Mouse (Mus musculus) Patski (cell line): ENCODE data around the gene Stx8. TPM values are rescaled to one million over a fixed set of nuclear protein-coding genes. Genes with fewer than 3 reads are reported as not detected.
A peak's percentile ranks its signal among the peaks of the same experiment; 100 is the strongest.

Source experiments
- ATAC-seq: fragments of 100-300 bp; one replicate; pipeline ENCODE4 v1.8.0; 2021
- CTCF ChIA-PET: fragments of 350-600 bp; sonication (Branson Sonifier 250); formaldehyde crosslinking; loops from one replicate; lab custom pipeline; 2022; ENCODE audit warnings: inconsistent platforms; lab: Charles Lee
- POLR2A ChIA-PET: fragments of 350-600 bp; sonication (Branson Sonifier 250); formaldehyde crosslinking; loops from one replicate; lab custom pipeline; 2022; ENCODE audit warnings: antibody characterized with exemption, inconsistent platforms; lab: Charles Lee
- DNase-seq: peaks from one replicate; pipeline ENCODE4 v3.0.0-alpha.2; 2011; ENCODE audit warnings: low read depth, low spot score
- H3K27me3 ChIP-seq: fragments of 371-371 bp; one replicate; pipeline ENCODE4 v1.5.1; 2021
- CTCF ChIP-seq: fragments of 100-300 bp; IDR thresholded peaks from one replicate; pipeline ENCODE4 v1.5.1; 2021
- in situ Hi-C: fragments of 300-500 bp; cut with MboI; formaldehyde crosslinking; loops from 3 replicates; pipeline ENCODE4 v1.11.1; 2018; ENCODE audit warnings: low pct_unique_long_range_greater_than_20kb, mixed read lengths
- polyA plus RNA-seq: library from polyadenylated mRNA; unstranded; gene quantifications from one replicate; pipeline ENCODE4 v1.2.3, GENCODE M21; 2021

Gene Stx8
- polyA plus RNA-seq, 1 experiment from 2014 or later, result 64.8 TPM

DNA sequence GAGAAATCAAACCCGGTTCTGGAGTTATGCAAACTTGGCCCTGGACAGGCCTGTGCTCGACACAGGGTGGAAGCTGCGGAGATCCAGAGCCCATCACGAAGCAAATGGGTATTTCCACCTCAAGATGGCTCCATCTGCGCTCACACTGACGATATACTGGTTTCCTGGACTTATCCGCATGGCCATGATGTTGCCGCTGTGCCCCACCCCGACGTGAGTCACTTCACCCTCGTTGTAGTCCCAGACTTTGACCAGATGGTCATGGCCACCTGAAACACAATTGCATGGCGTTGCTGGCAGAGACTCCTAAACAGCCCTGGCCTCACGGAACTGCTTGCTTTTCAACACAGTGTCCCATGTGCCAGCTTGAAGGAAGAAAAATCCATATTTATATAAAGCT, 41.0 kb upstream of the Stx8 start:
- no peak for DNase-seq
- ATAC-seq, result no peak
- no peak for TF ChIP-seq CTCF
- H3K27me3 ChIP-seq, result no peaks in the 10 kb centered on the region
- ChIA-PET CTCF (interaction anchor here (1.0 kb wide), 1 partner anchor 28 kb away, joined by 3 read pairs; no protein-coding TSS in a partner anchor), POLR2A (no interaction called here)
- in situ Hi-C loops, result loop anchor here (5.0 to 25.0 kb wide), 2 partner anchors 103 to 263 kb away; no protein-coding TSS in a partner anchor

DNA sequence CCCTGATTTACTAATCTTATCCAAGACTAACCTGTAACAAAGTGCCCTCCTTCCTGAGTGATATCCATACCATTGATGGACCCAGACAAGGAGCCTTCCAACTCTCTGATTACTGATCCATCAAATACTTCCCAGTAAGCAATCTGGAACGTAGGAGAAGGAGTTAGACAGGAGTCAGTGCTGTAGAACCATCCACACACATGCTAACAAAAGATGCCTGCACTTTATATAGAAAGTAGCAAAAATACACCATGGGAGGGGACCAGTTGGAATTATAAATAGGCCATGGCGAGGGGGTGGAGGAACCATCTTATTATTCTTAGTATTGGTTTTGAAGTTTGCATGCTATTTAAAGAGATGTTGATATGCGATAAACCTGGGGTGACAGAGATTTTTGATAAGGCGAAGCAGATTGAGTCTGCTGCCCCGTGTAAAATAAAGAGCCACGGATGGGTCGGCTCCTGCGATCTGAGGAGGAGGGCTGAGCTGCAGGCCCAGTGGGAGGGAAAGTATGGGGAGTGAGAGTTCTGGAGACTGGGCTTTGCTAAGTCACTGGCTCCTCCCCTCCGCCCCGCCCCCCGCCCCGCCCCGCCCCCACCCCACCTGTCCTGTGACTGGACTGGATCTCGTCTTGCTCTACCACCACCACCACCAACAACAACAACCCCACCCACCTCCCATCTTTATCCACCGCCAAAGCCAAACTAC, 39.5 kb upstream of the Stx8 start:
- TF ChIP-seq CTCF, result no peak
- DNase-seq (no peak), ATAC-seq (no peak)
- in situ Hi-C loops, result loop anchor here (25.0 kb wide), 1 partner anchor 264 kb away; no protein-coding TSS in a partner anchor
- POLR2A ChIA-PET, result no interaction called here
- H3K27me3 ChIP-seq, result no peaks in the 10 kb centered on the region
- CTCF ChIA-PET, result no interaction called here

DNA sequence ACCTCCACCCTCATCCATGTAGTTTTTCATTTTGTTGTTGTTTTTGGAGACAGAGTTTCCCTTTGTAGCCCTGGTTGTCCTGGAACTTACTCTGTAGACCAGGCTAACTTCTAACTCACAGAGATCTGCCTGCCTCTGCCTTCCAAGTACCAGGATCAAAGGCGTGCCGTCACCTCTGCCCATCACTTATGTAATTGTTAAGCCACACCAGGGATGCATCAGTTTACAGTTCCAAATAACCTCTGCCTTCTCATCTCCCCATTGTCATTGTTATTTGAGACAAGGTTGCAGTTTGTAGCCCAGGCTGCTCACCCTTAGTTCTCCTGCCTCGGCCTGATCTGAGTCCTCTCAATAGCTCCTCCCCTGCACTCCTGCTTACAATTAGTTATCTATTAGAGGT, 33.8 kb upstream of the Stx8 start:
- no peaks in the 10 kb centered on the region for H3K27me3 ChIP-seq
- in situ Hi-C loops, result loop anchor here (25.0 kb wide), 1 partner anchor 270 kb away; no protein-coding TSS in a partner anchor
- no peak for TF ChIP-seq CTCF
- POLR2A ChIA-PET, result no interaction called here
- no peak for DNase-seq
- ATAC-seq, result no peak
- CTCF ChIA-PET, result no interaction called here

DNA sequence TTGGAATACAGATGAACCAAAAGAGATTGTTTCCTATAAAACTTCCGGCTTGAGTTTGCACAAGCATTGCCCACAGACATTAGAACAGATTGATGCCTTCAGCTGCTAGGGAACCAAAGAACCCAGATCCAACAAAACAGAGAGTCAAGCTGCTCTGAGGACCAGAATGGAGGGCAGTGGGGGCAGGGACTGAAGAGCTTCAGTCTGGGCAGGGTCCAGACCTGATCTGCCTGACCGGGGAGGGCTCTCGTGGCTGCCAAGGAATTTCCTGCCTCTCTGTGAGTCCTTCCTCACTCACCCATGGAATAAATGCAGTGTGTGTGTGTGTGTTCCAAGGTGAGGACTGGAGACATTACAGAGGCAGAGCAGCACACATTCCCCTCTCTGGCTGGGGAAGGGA, 17.8 kb upstream of the Stx8 start:
- CTCF ChIA-PET, result no interaction called here
- POLR2A ChIA-PET, result interaction anchor here (0.6 kb wide), 1 partner anchor 216 kb away, joined by 3 read pairs; no protein-coding TSS in a partner anchor
- ATAC-seq (peak; percentile 67), DNase-seq (no peak)
- H3K27me3 ChIP-seq, result no peaks in the 10 kb centered on the region
- in situ Hi-C loops, result loop anchor here (25.0 kb wide), 1 partner anchor 286 kb away; no protein-coding TSS in a partner anchor
- no peak for TF ChIP-seq CTCF

DNA sequence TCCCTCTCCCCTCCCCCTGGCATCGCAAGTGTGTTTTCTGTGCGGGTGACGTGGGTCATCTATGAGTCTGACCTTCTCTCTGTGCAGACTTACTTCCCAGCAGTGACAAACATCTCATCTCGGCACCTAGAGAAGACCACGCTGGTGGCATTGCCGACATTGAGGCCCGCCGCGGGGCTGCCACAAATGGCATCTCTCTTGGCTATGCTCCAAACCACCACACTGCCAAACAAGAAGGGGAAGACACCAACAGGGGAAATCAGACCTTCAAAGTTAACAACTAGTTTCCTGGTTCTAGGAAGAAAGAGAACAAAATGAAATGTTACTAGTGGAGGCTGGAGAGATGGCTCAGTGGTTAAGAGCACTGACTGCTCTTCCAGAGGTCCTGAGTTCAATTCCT, 16.5 kb upstream of the Stx8 start:
- TF ChIP-seq CTCF, result no peak
- ATAC-seq (no peak), DNase-seq (no peak)
- in situ Hi-C loops, result loop anchor here (25.0 kb wide), 1 partner anchor 287 kb away; no protein-coding TSS in a partner anchor
- POLR2A ChIA-PET, result no interaction called here
- H3K27me3 ChIP-seq, result no peaks in the 10 kb centered on the region
- CTCF ChIA-PET, result no interaction called here

DNA sequence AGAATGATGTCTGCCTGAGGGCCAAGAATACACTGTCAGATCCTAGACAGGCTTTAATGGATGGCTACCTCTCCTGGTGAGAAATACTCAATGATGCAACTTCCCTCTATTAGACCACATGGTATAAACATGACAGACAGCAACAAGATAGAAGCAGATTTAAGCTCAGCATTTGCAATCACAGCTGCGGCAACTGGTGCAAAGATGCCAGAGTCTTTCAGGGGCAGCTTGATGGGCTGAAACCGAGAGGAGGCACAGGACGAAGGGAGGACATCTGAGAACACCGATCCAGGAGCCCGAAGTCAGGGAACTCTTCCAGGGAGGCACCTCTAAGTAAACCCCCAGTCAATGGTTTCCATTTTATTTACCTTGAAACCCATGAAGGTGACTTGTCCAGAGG, 12.4 kb upstream of the Stx8 start:
- no peak for TF ChIP-seq CTCF
- ChIA-PET POLR2A (no interaction called here), CTCF (interaction anchor here (1.4 to 1.6 kb wide), 2 partner anchors 10 to 20 kb away, joined by 3 read pairs; no protein-coding TSS in a partner anchor)
- in situ Hi-C loops, result no loop called here
- no peaks in the 10 kb centered on the region for H3K27me3 ChIP-seq
- ATAC-seq (no peak), DNase-seq (no peak)

DNA sequence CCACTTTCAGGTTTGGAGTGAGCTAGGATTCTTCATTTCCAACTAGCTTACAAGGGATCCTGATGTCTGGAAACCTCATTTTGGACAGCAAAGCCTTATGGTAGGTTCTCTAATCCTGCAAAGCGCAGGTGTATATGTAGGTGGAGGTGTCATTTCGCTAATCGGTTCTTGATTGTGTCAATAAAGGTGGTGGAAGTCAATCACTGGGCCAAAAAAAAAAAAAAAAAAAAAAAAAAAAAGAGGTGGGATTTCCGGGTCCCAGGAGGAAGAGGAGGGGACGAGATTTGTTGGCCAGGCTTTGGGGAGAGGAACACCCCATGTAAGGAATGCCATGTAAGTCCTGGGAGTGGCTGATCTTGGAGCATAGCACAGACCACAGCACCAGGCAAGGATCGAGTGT, 11.6 kb upstream of the Stx8 start:
- CTCF ChIA-PET, result interaction anchor here (1.4 to 1.6 kb wide), 2 partner anchors 9 to 19 kb away, joined by 3 read pairs; no protein-coding TSS in a partner anchor
- TF ChIP-seq CTCF, result no peak
- POLR2A ChIA-PET, result no interaction called here
- ATAC-seq, result no peak
- no peak for DNase-seq
- H3K27me3 ChIP-seq, result no peaks in the 10 kb centered on the region
- in situ Hi-C loops, result no loop called here

DNA sequence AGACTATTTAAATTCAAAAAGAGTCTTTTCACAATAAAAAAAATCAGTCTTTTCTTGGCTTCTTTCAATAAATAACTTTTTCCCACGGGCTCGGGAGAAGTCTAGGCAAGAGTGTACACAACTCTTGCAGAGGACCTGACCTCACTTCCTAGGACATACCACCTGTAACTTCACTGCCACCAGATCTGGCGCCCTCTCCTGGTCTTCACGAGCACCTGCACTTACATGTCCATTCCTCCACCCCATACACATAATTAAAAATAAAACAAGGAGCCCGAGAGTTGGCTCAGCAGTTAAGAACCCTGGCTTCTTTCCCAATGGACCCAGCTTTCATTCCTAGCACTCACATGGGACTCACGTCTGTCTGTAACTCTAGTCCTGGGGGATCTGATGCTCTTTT, 1.9 kb upstream of the Stx8 start:
- DNase-seq, result no peak
- ChIA-PET CTCF (interaction anchor here (0.9 to 1.3 kb wide), 3 partner anchors 10 to 18 kb away, joined by 3 to 4 read pairs (median 3); no protein-coding TSS in a partner anchor), POLR2A (no interaction called here)
- in situ Hi-C loops, result no loop called here
- no peak for ATAC-seq
- peak; percentile 64 for TF ChIP-seq CTCF
- H3K27me3 ChIP-seq, result no peaks in the 10 kb centered on the region

DNA sequence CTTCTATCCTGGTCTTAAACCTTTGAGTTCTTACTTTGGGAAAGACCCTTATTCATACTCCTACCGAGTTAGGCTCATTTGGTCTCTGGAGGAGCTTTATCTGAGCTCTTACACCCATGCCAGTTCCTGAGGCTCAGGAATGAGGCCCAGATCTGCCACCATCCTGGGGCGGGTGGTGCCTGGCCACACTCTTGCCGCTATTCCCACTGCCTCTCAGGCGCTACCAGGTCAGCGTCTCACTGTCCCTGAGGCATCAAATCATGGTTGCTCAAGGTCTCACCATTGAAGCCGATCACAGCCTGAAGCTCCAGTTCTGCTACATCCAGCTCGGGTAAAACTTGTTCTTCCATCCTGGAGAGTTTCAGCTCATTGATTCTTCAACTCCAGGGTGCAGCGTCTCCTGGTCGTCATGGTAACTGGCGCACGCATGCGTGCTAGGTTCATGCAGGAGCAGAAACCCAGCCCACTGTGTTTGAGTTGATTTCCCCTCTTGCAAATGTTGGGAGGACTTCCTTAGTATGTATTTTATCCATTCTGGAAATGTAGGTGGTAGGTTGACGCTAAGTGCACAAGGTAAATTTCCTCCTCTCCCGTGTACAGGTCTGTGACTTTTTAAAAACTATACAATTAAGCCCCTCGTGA, 630 bp upstream of the Stx8 start, which contains the start of gene Cfap52:
Cfap52 (minus strand) TSS at position 410 of the 642 bp plus-strand sequence.
- ATAC-seq (peak; percentile 61), DNase-seq (no peak)
- no peak for TF ChIP-seq CTCF
- ChIA-PET CTCF (no interaction called here), POLR2A (no interaction called here)
- H3K27me3 ChIP-seq, result no peaks in the 10 kb centered on the region
- in situ Hi-C loops, result no loop called here

DNA sequence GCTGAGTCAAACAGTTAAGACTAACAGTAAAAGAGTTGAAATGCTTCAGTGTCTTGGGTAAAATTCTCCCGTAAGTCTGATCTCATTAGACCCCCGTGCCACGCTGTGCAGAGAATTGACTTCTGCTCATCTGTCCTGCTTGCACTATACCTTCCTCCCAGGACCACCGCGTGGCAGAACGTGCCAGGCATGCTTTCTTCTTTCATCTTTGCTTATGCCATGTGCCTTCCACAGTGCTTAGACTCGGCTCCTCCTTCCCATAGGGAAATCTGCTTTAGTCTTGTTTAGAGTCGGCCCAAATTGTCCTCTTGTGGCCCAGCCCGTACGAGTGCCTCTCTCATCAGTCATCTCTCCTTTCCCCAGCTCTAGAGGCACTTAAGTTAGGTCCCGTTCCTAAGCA, 1.8 kb downstream of the Stx8 start:
- ATAC-seq, result no peak
- POLR2A ChIA-PET, result no interaction called here
- H3K27me3 ChIP-seq, result no peaks in the 10 kb centered on the region
- no peak for DNase-seq
- in situ Hi-C loops, result no loop called here
- TF ChIP-seq CTCF, result no peak
- CTCF ChIA-PET, result no interaction called here

DNA sequence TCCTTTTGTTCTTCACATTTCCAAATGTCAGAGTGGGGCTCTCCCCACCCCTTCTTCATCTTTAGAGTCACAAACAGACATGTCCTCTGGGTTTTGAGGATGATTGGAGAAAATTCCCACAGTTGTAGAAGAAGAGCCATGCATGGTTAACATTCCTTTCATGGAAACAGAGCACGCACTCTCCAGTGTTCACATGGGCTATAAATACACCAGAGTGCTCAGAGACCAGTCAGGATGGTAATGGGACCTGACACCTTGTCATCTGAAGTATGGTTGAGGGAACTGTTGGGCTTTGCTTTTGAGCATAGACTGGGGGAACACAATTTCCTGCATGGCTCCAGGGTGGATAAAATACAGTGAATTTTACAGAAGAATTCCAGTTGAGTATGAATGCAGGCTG, 6.6 kb downstream of the Stx8 start:
- ATAC-seq, result no peak
- no peak for TF ChIP-seq CTCF
- in situ Hi-C loops, result no loop called here
- DNase-seq, result no peak
- H3K27me3 ChIP-seq, result no peaks in the 10 kb centered on the region
- ChIA-PET CTCF (interaction anchor here (0.6 kb wide), 1 partner anchor 9 kb away, joined by 3 read pairs; no protein-coding TSS in a partner anchor), POLR2A (no interaction called here)
